Mouse (Mus musculus): ENCODE results near the gene Dvl1. TPM values are rescaled to one million over a fixed set of nuclear protein-coding genes. Genes with fewer than 3 reads are reported as not detected.

The Dvl1 gene
- polyA plus RNA-seq, 1 experiment from 2014 or later: 13.6 TPM

- peak; percentile 33 for DNase-seq (ENCODE audit: low spot score)
- ATAC-seq (ENCODE audit: low FRiP score): peak; percentile 22
- H3K4me1 ChIP-seq (replicated peaks; ENCODE audit: control insufficient read depth, insufficient read depth, low read length): peaks cover 32% of the 10 kb centered on the region
Measured at GRCm38 (mm10) chr4:155847591-155848352, 570 bp downstream of the Dvl1 start.

GRCm38 (mm10) chr4:155848434-155849095 is 1.4 kb downstream of the Dvl1 start:
- peak overlapping the region; percentile 94 for H3K4me3 ChIP-seq (replicated peaks; ENCODE audit: low read length)
- peak overlapping the region; percentile 68 for H3K4me2 ChIP-seq (replicated peaks)
- ATAC-seq (ENCODE audit: low FRiP score) (no peak), DNase-seq (ENCODE audit: low spot score) (no peak)
- 64% methylated on average over 7 of the region's 7 CpGs for WGBS
- H3K36me3 ChIP-seq (replicated peaks; ENCODE audit: control insufficient read depth, insufficient read depth): no peaks in the 10 kb centered on the region
- no peak overlapping the region for H3K27ac ChIP-seq
- no peaks in the 10 kb centered on the region for H3K27me3 ChIP-seq (ENCODE audit: control insufficient read depth, insufficient read depth, low read length)
- peak overlapping the region; percentile 95 for H3K9ac ChIP-seq
- peaks cover 32% of the 10 kb centered on the region for H3K4me1 ChIP-seq (replicated peaks; ENCODE audit: control insufficient read depth, insufficient read depth, low read length)
- H3K9me3 ChIP-seq (ENCODE audit: control insufficient read depth, low read length): no peaks in the 10 kb centered on the region

More at GRCm38 (mm10) chr4:155847591-155848352, 570 bp downstream of the Dvl1 start:
- H3K4me3 ChIP-seq (replicated peaks; ENCODE audit: low read length): peak overlapping the region; percentile 94
- WGBS: 1% methylated on average over 48 of the region's 69 CpGs
- H3K36me3 ChIP-seq (replicated peaks; ENCODE audit: control insufficient read depth, insufficient read depth): no peaks in the 10 kb centered on the region
- H3K4me2 ChIP-seq (replicated peaks): peak overlapping the region; percentile 68
- peak overlapping the region; percentile 95 for H3K9ac ChIP-seq
- H3K27ac ChIP-seq: peak overlapping the region; percentile 84
- H3K9me3 ChIP-seq (ENCODE audit: control insufficient read depth, low read length): no peaks in the 10 kb centered on the region
- no peaks in the 10 kb centered on the region for H3K27me3 ChIP-seq (ENCODE audit: control insufficient read depth, insufficient read depth, low read length)

GRCm38 (mm10) chr4:155849391-155849790 is 2.2 kb downstream of the Dvl1 start:
- WGBS: 96% methylated on average over 2 of the region's 2 CpGs
- no peak for ATAC-seq (ENCODE audit: low FRiP score)
- H3K9ac ChIP-seq: no peak overlapping the region

GRCm38 (mm10) chr4:155849792-155850451 is 2.7 kb downstream of the Dvl1 start:
- no peak overlapping the region for H3K27ac ChIP-seq
- no peak for ATAC-seq (ENCODE audit: low FRiP score)
- H3K36me3 ChIP-seq (replicated peaks; ENCODE audit: control insufficient read depth, insufficient read depth): peaks cover 9% of the 10 kb centered on the region
- no peak for DNase-seq (ENCODE audit: low spot score)
- no peak overlapping the region for H3K9ac ChIP-seq
- WGBS: 97% methylated on average over 3 of the region's 3 CpGs
- H3K4me3 ChIP-seq (replicated peaks; ENCODE audit: low read length): no peak overlapping the region
- peak overlapping the region; percentile 68; the same call in 1 of the 2 replicates for H3K4me2 ChIP-seq (replicated peaks)
- no peaks in the 10 kb centered on the region for H3K27me3 ChIP-seq (ENCODE audit: control insufficient read depth, insufficient read depth, low read length)
- no peaks in the 10 kb centered on the region for H3K9me3 ChIP-seq (ENCODE audit: control insufficient read depth, low read length)
- peaks cover 32% of the 10 kb centered on the region for H3K4me1 ChIP-seq (replicated peaks; ENCODE audit: control insufficient read depth, insufficient read depth, low read length)

More at GRCm38 (mm10) chr4:155849391-155849790, 2.2 kb downstream of the Dvl1 start:
- H3K4me3 ChIP-seq (replicated peaks; ENCODE audit: low read length): peak overlapping the region; percentile 94; the same call in 1 of the 2 replicates
- no peak overlapping the region for H3K27ac ChIP-seq
- DNase-seq (ENCODE audit: low spot score): no peak
- peaks cover 32% of the 10 kb centered on the region for H3K4me1 ChIP-seq (replicated peaks; ENCODE audit: control insufficient read depth, insufficient read depth, low read length)
- H3K9me3 ChIP-seq (ENCODE audit: control insufficient read depth, low read length): no peaks in the 10 kb centered on the region
- H3K4me2 ChIP-seq (replicated peaks): peak overlapping the region; percentile 68
- H3K36me3 ChIP-seq (replicated peaks; ENCODE audit: control insufficient read depth, insufficient read depth): peaks cover 3% of the 10 kb centered on the region; the same call in 1 of the 2 replicates
- H3K27me3 ChIP-seq (ENCODE audit: control insufficient read depth, insufficient read depth, low read length): no peaks in the 10 kb centered on the region

GRCm38 (mm10) chr4:155851368-155851767 is 4.2 kb downstream of the Dvl1 start:
- ATAC-seq (ENCODE audit: low FRiP score): no peak
- Histone ChIP-seq H3K9me3 (ENCODE audit: control insufficient read depth, low read length) (no peaks in the 10 kb centered on the region), H3K36me3 (replicated peaks; ENCODE audit: control insufficient read depth, insufficient read depth) (peaks cover 23% of the 10 kb centered on the region), H3K9ac (no peak overlapping the region), H3K4me1 (replicated peaks; ENCODE audit: control insufficient read depth, insufficient read depth, low read length) (peaks cover 31% of the 10 kb centered on the region), H3K27ac (no peak overlapping the region), H3K4me3 (replicated peaks; ENCODE audit: low read length) (no peak overlapping the region), H3K4me2 (replicated peaks) (no peak overlapping the region), H3K27me3 (ENCODE audit: control insufficient read depth, insufficient read depth, low read length) (no peaks in the 10 kb centered on the region)
- DNase-seq (ENCODE audit: low spot score): no peak
- 94% methylated on average over 3 of the region's 3 CpGs for WGBS

- 74% methylated on average over 2 of the region's 2 CpGs for WGBS
- H3K27ac ChIP-seq: no peak overlapping the region
- H3K9ac ChIP-seq: no peak overlapping the region
- H3K9me3 ChIP-seq (ENCODE audit: control insufficient read depth, low read length): no peaks in the 10 kb centered on the region
- peaks cover 25% of the 10 kb centered on the region for H3K4me1 ChIP-seq (replicated peaks; ENCODE audit: control insufficient read depth, insufficient read depth, low read length)
- peaks cover 29% of the 10 kb centered on the region for H3K36me3 ChIP-seq (replicated peaks; ENCODE audit: control insufficient read depth, insufficient read depth)
- no peak overlapping the region for H3K4me3 ChIP-seq (replicated peaks; ENCODE audit: low read length)
- no peaks in the 10 kb centered on the region for H3K27me3 ChIP-seq (ENCODE audit: control insufficient read depth, insufficient read depth, low read length)
- no peak for DNase-seq (ENCODE audit: low spot score)
- no peak overlapping the region for H3K4me2 ChIP-seq (replicated peaks)
- ATAC-seq (ENCODE audit: low FRiP score): no peak
Measured at GRCm38 (mm10) chr4:155851951-155852411, 4.8 kb downstream of the Dvl1 start.

- Histone ChIP-seq H3K4me1 (replicated peaks; ENCODE audit: control insufficient read depth, insufficient read depth, low read length) (peaks cover 19% of the 10 kb centered on the region), H3K9me3 (ENCODE audit: control insufficient read depth, low read length) (no peaks in the 10 kb centered on the region), H3K27me3 (ENCODE audit: control insufficient read depth, insufficient read depth, low read length) (no peaks in the 10 kb centered on the region), H3K36me3 (replicated peaks; ENCODE audit: control insufficient read depth, insufficient read depth) (peaks cover 44% of the 10 kb centered on the region), H3K9ac (no peak overlapping the region), H3K4me3 (replicated peaks; ENCODE audit: low read length) (no peak overlapping the region), H3K27ac (no peak overlapping the region), H3K4me2 (replicated peaks) (no peak overlapping the region)
- ATAC-seq (ENCODE audit: low FRiP score): no peak
- DNase-seq (ENCODE audit: low spot score): no peak
- 89% methylated on average over 9 of the region's 9 CpGs for WGBS
Measured at GRCm38 (mm10) chr4:155853421-155853820, 6.2 kb downstream of the Dvl1 start.

- peaks cover 59% of the 10 kb centered on the region for H3K36me3 ChIP-seq (replicated peaks; ENCODE audit: control insufficient read depth, insufficient read depth)
- 0 out of 2 replicates have a peak, but pooled peaks have one; percentile 7 for ATAC-seq (ENCODE audit: low FRiP score)
- no peaks in the 10 kb centered on the region for H3K27me3 ChIP-seq (ENCODE audit: control insufficient read depth, insufficient read depth, low read length)
- DNase-seq (ENCODE audit: low spot score): no peak
- H3K9me3 ChIP-seq (ENCODE audit: control insufficient read depth, low read length): no peaks in the 10 kb centered on the region
- 98% methylated on average over 12 of the region's 12 CpGs for WGBS
- H3K27ac ChIP-seq: no peak overlapping the region
- H3K4me1 ChIP-seq (replicated peaks; ENCODE audit: control insufficient read depth, insufficient read depth, low read length): peaks cover 4% of the 10 kb centered on the region; the same call in 1 of the 2 replicates
- H3K4me3 ChIP-seq (replicated peaks; ENCODE audit: low read length): no peak overlapping the region
- no peak overlapping the region for H3K4me2 ChIP-seq (replicated peaks)
- H3K9ac ChIP-seq: no peak overlapping the region
Measured at GRCm38 (mm10) chr4:155854991-155855390, 7.8 kb downstream of the Dvl1 start.

- H3K4me2 ChIP-seq (replicated peaks): no peak overlapping the region
- peaks cover 69% of the 10 kb centered on the region for H3K36me3 ChIP-seq (replicated peaks; ENCODE audit: control insufficient read depth, insufficient read depth)
- H3K4me1 ChIP-seq (replicated peaks; ENCODE audit: control insufficient read depth, insufficient read depth, low read length): no peaks in the 10 kb centered on the region
- H3K4me3 ChIP-seq (replicated peaks; ENCODE audit: low read length): no peak overlapping the region
- ATAC-seq (ENCODE audit: low FRiP score) (no peak), DNase-seq (ENCODE audit: low spot score) (no peak)
- no peak overlapping the region for H3K9ac ChIP-seq
- H3K9me3 ChIP-seq (ENCODE audit: control insufficient read depth, low read length): no peaks in the 10 kb centered on the region
- H3K27me3 ChIP-seq (ENCODE audit: control insufficient read depth, insufficient read depth, low read length): no peaks in the 10 kb centered on the region
- 90% methylated on average over 12 of the region's 12 CpGs for WGBS
- H3K27ac ChIP-seq: no peak overlapping the region
Measured at GRCm38 (mm10) chr4:155856071-155856470, 8.9 kb downstream of the Dvl1 start.

All from hindbrain, embryonic 14.5 days (tissue).